Mouse (Mus musculus) liver, embryonic 11.5 days (tissue): ENCODE results near the gene Cyp2c23. TPM values are rescaled to one million over a fixed set of nuclear protein-coding genes. Genes with fewer than 3 reads are reported as not detected.

Experiments
- ATAC-seq: fragments of 200-750 bp; cut with Nextera tagmentation; replicated peaks from 2 replicates; pipeline ENCODE4 v1.8.0; 2017; ENCODE audit warnings: moderate number of reproducible peaks, mild to moderate bottlenecking, moderate TSS enrichment, moderate library complexity; ENCODE audit not compliant: low FRiP score
- DNase-seq: peaks from one replicate; pipeline ENCODE4 v3.0.0-alpha.2; 2017; ENCODE audit warnings: low spot score
- H3K27ac ChIP-seq: fragments of 300-500 bp; sonication (generic); 2 replicates; pipeline ENCODE4 v1.5.1; 2014; ENCODE audit warnings: mild to moderate bottlenecking, low read depth, low read length, control low read depth
- H3K27me3 ChIP-seq: fragments of 300-500 bp; sonication (generic); replicated peaks from 2 replicates; pipeline ENCODE4 v1.6.1; 2014; ENCODE audit warnings: low read length, mixed read lengths; ENCODE audit not compliant: control insufficient read depth, insufficient read depth
- H3K36me3 ChIP-seq: fragments of 300-500 bp; sonication (generic); 2 replicates; pipeline ENCODE4 v1.6.1; 2014; ENCODE audit warnings: mild to moderate bottlenecking, low read length, moderate library complexity, mixed read lengths; ENCODE audit not compliant: control insufficient read depth, insufficient read depth
- H3K4me1 ChIP-seq: fragments of 300-500 bp; sonication (generic); replicated peaks from 2 replicates; pipeline ENCODE4 v1.6.1; 2014; ENCODE audit warnings: low read length, mixed read lengths; ENCODE audit not compliant: control insufficient read depth, insufficient read depth
- H3K4me2 ChIP-seq: fragments of 300-500 bp; sonication (generic); 2 replicates; pipeline ENCODE4 v1.6.1; 2014; ENCODE audit warnings: mild to moderate bottlenecking, control low read depth, moderate library complexity
- H3K4me3 ChIP-seq: fragments of 300-500 bp; sonication (generic); 2 replicates; pipeline ENCODE4 v1.5.1; 2014; ENCODE audit warnings: low read depth, low read length, control low read depth
- H3K9ac ChIP-seq: fragments of 300-500 bp; sonication (generic); 2 replicates; pipeline ENCODE4 v1.6.1; 2014; ENCODE audit warnings: low read depth, low read length, control low read depth
- H3K9me3 ChIP-seq: fragments of 300-500 bp; sonication (generic); 2 replicates; pipeline ENCODE4 v1.6.1; 2016; ENCODE audit warnings: low read length, inconsistent platforms, mixed read lengths; ENCODE audit not compliant: control insufficient read depth
- WGBS: fragments of 180-500 bp; shearing (Covaris S2); extraction: QIAGEN DNeasy Blood & Tissue Kit; methylation state at CpG from one replicate; pipeline ENCODE4 v1.1.7; 2014; 5-methylcytosine and 5-hydroxymethylcytosine counted together
- polyA plus RNA-seq: library from polyadenylated mRNA; unstranded; fragments of >200 nt; fragmentation: Nextera tagmentation; extraction: Ambion mirVana; gene quantifications from 2 replicates; pipeline ENCODE4 v1.2.1, GENCODE M21; 2014

Cyp2c23 gene
- polyA plus RNA-seq, 1 experiment from 2014 or later: 5.1 TPM

DNA sequence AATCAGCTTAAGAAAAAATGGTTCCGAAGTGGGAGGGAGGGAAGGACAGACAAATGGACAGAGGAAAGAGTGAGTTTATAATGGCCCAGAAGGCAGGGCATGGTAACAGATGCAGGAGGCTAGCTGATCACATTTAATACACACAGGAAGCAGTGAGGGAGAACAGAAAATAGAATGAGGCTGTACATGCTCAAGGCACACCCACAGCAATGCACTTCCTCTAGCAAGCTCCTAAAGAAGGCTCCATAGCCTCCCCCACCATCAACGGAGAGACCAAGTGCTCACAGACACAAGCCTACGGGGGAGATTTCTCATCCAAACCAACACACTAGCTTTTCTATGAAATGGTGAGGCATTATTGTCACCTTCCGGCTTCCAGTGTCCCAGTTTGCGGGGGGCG lies 54.8 kb downstream of the Cyp2c23 start:
- no peak for DNase-seq
- Histone ChIP-seq H3K4me3 (no peak overlapping the region), H3K4me1 (no peaks in the 10 kb centered on the region), H3K27me3 (no peaks in the 10 kb centered on the region), H3K36me3 (no peaks in the 10 kb centered on the region), H3K27ac (no peak overlapping the region), H3K4me2 (no peak overlapping the region), H3K9me3 (no peaks in the 10 kb centered on the region; the same call in 1 of the 2 replicates), H3K9ac (no peak overlapping the region)
- ATAC-seq: no peak
- WGBS: 89% methylated on average over 6 of the region's 6 CpGs

DNA sequence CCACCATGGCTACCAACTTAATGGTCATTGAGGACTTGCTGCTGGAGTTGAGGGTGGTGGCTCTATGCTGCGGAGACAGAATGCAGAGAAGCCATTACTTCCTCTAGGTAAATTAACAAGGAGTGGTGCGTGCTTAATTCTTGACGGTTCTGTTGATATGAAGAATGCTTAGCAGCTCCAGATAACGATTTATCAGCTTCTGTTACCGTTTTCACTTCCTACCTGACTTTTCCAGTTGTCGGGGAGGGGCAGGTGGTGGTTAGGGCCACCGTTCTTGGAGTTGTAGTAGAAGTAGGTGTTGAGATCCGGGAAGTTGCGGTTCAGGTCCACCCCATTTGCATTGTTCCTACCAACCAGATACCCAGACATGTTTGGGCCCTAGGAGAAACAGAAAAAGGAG lies 55.3 kb downstream of the Cyp2c23 start:
- H3K27ac ChIP-seq: no peak overlapping the region
- 71% methylated on average over 9 of the region's 9 CpGs for WGBS
- H3K4me3 ChIP-seq: no peak overlapping the region
- H3K9me3 ChIP-seq: no peaks in the 10 kb centered on the region; the same call in 1 of the 2 replicates
- no peaks in the 10 kb centered on the region for H3K4me1 ChIP-seq
- H3K4me2 ChIP-seq: no peak overlapping the region
- no peak overlapping the region for H3K9ac ChIP-seq
- H3K36me3 ChIP-seq: no peaks in the 10 kb centered on the region
- H3K27me3 ChIP-seq: no peaks in the 10 kb centered on the region
- DNase-seq: no peak
- ATAC-seq: no peak

DNA sequence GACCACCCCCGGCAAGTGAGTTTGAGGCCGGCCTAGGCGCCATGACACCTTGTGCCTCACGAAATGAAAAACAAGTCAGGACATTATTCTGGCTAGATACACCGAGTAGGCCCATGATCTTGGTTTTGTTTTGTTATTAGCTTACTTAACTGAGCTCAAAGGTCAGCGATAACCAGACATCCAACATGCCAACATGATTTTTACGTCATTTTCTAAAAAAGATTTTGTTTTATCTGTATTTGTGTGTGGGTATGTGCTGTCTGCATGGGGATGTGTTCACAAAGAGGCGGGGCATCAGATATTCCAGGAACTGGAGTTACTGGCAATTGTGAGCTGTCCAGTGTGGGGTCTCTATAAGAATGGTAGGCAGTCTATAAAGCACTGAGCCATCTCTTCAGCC lies 56.9 kb downstream of the Cyp2c23 start:
- WGBS: 88% methylated on average over 8 of the region's 8 CpGs
- H3K4me1 ChIP-seq: no peaks in the 10 kb centered on the region
- no peak overlapping the region for H3K27ac ChIP-seq
- no peak for ATAC-seq
- no peaks in the 10 kb centered on the region for H3K27me3 ChIP-seq
- no peak for DNase-seq
- no peaks in the 10 kb centered on the region for H3K36me3 ChIP-seq
- no peak overlapping the region for H3K4me3 ChIP-seq
- no peak overlapping the region for H3K9ac ChIP-seq
- H3K4me2 ChIP-seq: no peak overlapping the region
- H3K9me3 ChIP-seq: no peaks in the 10 kb centered on the region; the same call in 1 of the 2 replicates

GRCm38 (mm10) chr19:43968436-43969026 lies 60.5 kb downstream of the Cyp2c23 start:
- DNase-seq: no peak
- no peaks in the 10 kb centered on the region for H3K9me3 ChIP-seq
- no peaks in the 10 kb centered on the region for H3K4me1 ChIP-seq
- H3K9ac ChIP-seq: no peak overlapping the region
- no peak overlapping the region for H3K4me2 ChIP-seq
- H3K27me3 ChIP-seq: no peaks in the 10 kb centered on the region
- H3K4me3 ChIP-seq: no peak overlapping the region
- 54% methylated on average over 10 of the region's 11 CpGs for WGBS
- ATAC-seq: no peak
- H3K36me3 ChIP-seq: no peaks in the 10 kb centered on the region
- H3K27ac ChIP-seq: no peak overlapping the region

GRCm38 (mm10) chr19:43966481-43966880 lies 62.5 kb downstream of the Cyp2c23 start:
- Histone ChIP-seq H3K27ac (no peak overlapping the region), H3K9me3 (no peaks in the 10 kb centered on the region), H3K36me3 (no peaks in the 10 kb centered on the region), H3K4me1 (no peaks in the 10 kb centered on the region), H3K9ac (no peak overlapping the region), H3K4me3 (no peak overlapping the region), H3K27me3 (no peaks in the 10 kb centered on the region), H3K4me2 (no peak overlapping the region)
- WGBS: 83% methylated on average over 2 of the region's 2 CpGs
- no peak for ATAC-seq
- no peak for DNase-seq

- Histone ChIP-seq H3K9ac (no peak overlapping the region), H3K4me2 (no peak overlapping the region), H3K4me3 (no peak overlapping the region), H3K4me1 (no peaks in the 10 kb centered on the region), H3K27me3 (no peaks in the 10 kb centered on the region), H3K27ac (no peak overlapping the region), H3K9me3 (no peaks in the 10 kb centered on the region), H3K36me3 (no peaks in the 10 kb centered on the region)
- WGBS: 74% methylated on average over 11 of the region's 11 CpGs
- no peak for ATAC-seq
- DNase-seq: no peak
Observed at GRCm38 (mm10) chr19:43965496-43966085, 63.4 kb downstream of the Cyp2c23 start.

DNA sequence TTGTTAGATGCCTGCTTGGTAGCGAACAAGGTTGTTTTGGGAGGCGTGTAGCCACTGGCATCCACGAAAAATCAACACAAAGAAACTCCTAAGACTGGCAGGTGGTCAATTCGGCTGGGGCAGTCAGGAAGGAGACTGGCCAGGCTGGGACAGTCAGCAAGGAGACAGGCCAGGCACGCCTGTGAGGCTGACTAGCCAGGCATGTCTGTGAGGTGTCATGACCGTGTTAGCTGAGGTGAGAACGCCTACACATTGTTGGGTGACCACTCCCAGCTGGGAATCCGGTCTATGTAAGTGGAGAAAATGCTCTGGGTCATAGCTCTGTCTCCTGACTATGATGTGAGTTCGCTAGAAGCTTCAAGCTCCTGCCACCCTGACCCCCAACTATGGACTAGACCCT lies 66.2 kb downstream of the Cyp2c23 start:
- no peaks in the 10 kb centered on the region for H3K36me3 ChIP-seq
- no peak overlapping the region for H3K4me2 ChIP-seq
- no peaks in the 10 kb centered on the region for H3K4me1 ChIP-seq
- H3K9ac ChIP-seq: no peak overlapping the region
- H3K9me3 ChIP-seq: no peaks in the 10 kb centered on the region
- H3K4me3 ChIP-seq: no peak overlapping the region
- 66% methylated on average over 9 of the region's 9 CpGs for WGBS
- no peaks in the 10 kb centered on the region for H3K27me3 ChIP-seq
- no peak overlapping the region for H3K27ac ChIP-seq
- no peak for ATAC-seq
- DNase-seq: no peak

GRCm38 (mm10) chr19:43961185-43961584 lies 67.8 kb downstream of the Cyp2c23 start:
- H3K36me3 ChIP-seq: no peaks in the 10 kb centered on the region
- H3K27ac ChIP-seq: no peak overlapping the region
- no peaks in the 10 kb centered on the region for H3K27me3 ChIP-seq
- H3K4me2 ChIP-seq: no peak overlapping the region
- no peaks in the 10 kb centered on the region for H3K9me3 ChIP-seq
- DNase-seq (no peak), ATAC-seq (no peak)
- WGBS: 70% methylated on average over 2 of the region's 2 CpGs
- no peaks in the 10 kb centered on the region for H3K4me1 ChIP-seq
- H3K4me3 ChIP-seq: no peak overlapping the region
- no peak overlapping the region for H3K9ac ChIP-seq

GRCm38 (mm10) chr19:43960014-43960413 lies 69.0 kb downstream of the Cyp2c23 start:
- no peak overlapping the region for H3K4me2 ChIP-seq
- ATAC-seq (no peak), DNase-seq (no peak)
- no peak overlapping the region for H3K9ac ChIP-seq
- H3K27ac ChIP-seq: no peak overlapping the region
- no peaks in the 10 kb centered on the region for H3K9me3 ChIP-seq
- no peaks in the 10 kb centered on the region for H3K27me3 ChIP-seq
- 83% methylated on average over 11 of the region's 11 CpGs for WGBS
- no peaks in the 10 kb centered on the region for H3K36me3 ChIP-seq
- H3K4me1 ChIP-seq: no peaks in the 10 kb centered on the region
- no peak overlapping the region for H3K4me3 ChIP-seq
